Mouse (Mus musculus): Measurements from ENCODE around the gene N4bp2. TPM values are rescaled to one million over a fixed set of nuclear protein-coding genes. Genes with fewer than 3 reads are reported as not detected.
"Not testable (repeated sequence)": the region's sequence is repeated elsewhere in the genome, so short reads cannot be mapped to it uniquely, and the experiment has no call there.

The N4bp2 gene
- polyA plus RNA-seq (2012): 0.20 and 0.42 TPM in 2 replicates

- Histone ChIP-seq H3K27me3 (ENCODE audit: control insufficient read depth) (no peaks in the 10 kb centered on the region), H3K36me3 (ENCODE audit: control insufficient read depth) (peaks cover 9% of the 10 kb centered on the region), H3K4me1 (ENCODE audit: control insufficient read depth) (peaks cover 40% of the 10 kb centered on the region), H3K9me3 (ENCODE audit: control insufficient read depth, low read length) (no peaks in the 10 kb centered on the region), H3K4me3 (replicated peaks) (peak within 1 kb of the TSS; percentile 95)
- TF ChIP-seq TAL1 (IDR thresholded peaks at IDR 0.05; ENCODE audit: low read length): no peak
- TF ChIP-seq GATA1 (IDR thresholded peaks at IDR 0.05; ENCODE audit: low read length): no peak
These were observed at the start of gene N4bp2 for GRCm38 (mm10) chr5:65763088-65763915. TSS of gene N4bp2 (plus strand) at chr5:65763521.

- no peak overlapping the region for H3K4me3 ChIP-seq (replicated peaks)
- no peaks in the 10 kb centered on the region for H3K36me3 ChIP-seq (ENCODE audit: control insufficient read depth)
- H3K9me3 ChIP-seq (ENCODE audit: control insufficient read depth, low read length): no peaks in the 10 kb centered on the region
- H3K27me3 ChIP-seq (ENCODE audit: control insufficient read depth): no peaks in the 10 kb centered on the region
- no peak for TF ChIP-seq GATA1 (IDR thresholded peaks at IDR 0.05; ENCODE audit: low read length)
- TF ChIP-seq TAL1 (IDR thresholded peaks at IDR 0.05; ENCODE audit: low read length): no peak
- peaks cover 25% of the 10 kb centered on the region for H3K4me1 ChIP-seq (ENCODE audit: control insufficient read depth)
These were observed 48.2 kb upstream of the N4bp2 start for GRCm38 (mm10) chr5:65715084-65715483.

GRCm38 (mm10) chr5:65717063-65717902, 46.0 kb upstream of the N4bp2 start:
- Histone ChIP-seq H3K9me3 (ENCODE audit: control insufficient read depth, low read length) (no peaks in the 10 kb centered on the region), H3K4me1 (ENCODE audit: control insufficient read depth) (peaks cover 28% of the 10 kb centered on the region), H3K27me3 (ENCODE audit: control insufficient read depth) (no peaks in the 10 kb centered on the region), H3K36me3 (ENCODE audit: control insufficient read depth) (no peaks in the 10 kb centered on the region), H3K4me3 (replicated peaks) (no peak overlapping the region)
- no peak for TF ChIP-seq GATA1 (IDR thresholded peaks at IDR 0.05; ENCODE audit: low read length)
- no peak for TF ChIP-seq TAL1 (IDR thresholded peaks at IDR 0.05; ENCODE audit: low read length)

GRCm38 (mm10) chr5:65717903-65718211, 45.5 kb upstream of the N4bp2 start:
- H3K27me3 ChIP-seq (ENCODE audit: control insufficient read depth); H3K36me3 ChIP-seq (ENCODE audit: control insufficient read depth); H3K9me3 ChIP-seq (ENCODE audit: control insufficient read depth, low read length); H3K4me3 ChIP-seq (replicated peaks): not testable (repeated sequence)
- H3K4me1 ChIP-seq (ENCODE audit: control insufficient read depth): peaks cover 28% of the 10 kb centered on the region

- TF ChIP-seq GATA1 (IDR thresholded peaks at IDR 0.05; ENCODE audit: low read length) (no peak), TAL1 (IDR thresholded peaks at IDR 0.05; ENCODE audit: low read length) (no peak)
- Histone ChIP-seq H3K9me3 (ENCODE audit: control insufficient read depth, low read length) (no peaks in the 10 kb centered on the region), H3K27me3 (ENCODE audit: control insufficient read depth) (no peaks in the 10 kb centered on the region), H3K4me3 (replicated peaks) (no peak overlapping the region), H3K36me3 (ENCODE audit: control insufficient read depth) (no peaks in the 10 kb centered on the region), H3K4me1 (ENCODE audit: control insufficient read depth) (peaks cover 29% of the 10 kb centered on the region)
These were observed 45.0 kb upstream of the N4bp2 start for GRCm38 (mm10) chr5:65718368-65718767.

DNA sequence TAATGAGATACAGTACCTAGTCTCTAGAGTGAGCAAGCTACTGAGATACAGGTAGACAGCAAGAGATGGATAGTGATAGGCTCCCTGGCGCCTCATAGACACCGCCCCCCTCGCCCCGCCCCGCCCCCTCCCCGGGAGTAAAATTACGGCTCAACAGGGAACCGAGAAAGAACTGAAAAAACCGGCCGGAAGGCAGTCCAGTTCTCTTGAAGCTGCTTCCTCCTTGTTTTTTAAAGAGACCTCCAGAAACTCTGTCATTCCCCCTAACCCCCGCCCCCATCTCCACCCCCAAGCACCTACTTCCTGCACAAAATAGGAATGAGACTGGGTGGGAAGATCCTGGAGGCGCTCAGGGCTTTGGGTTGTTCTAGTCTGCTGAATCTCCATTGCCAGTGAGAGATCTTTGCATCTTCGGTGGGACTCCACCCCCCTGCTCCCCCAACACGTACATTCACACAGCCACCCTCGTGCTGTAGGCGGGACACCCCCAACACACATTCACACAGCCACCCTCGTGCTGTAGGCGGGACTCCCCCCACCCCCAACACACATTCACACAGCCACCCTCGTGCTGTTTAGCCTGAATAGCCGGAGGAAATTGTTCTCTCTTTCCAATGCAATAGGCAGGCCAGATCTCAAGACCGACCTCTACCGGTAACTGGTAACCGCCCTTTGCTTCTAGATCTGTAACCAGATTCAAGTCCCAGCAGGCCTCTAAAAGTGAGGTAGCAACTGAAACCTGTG, 38.8 kb upstream of the N4bp2 start:
- Histone ChIP-seq H3K27me3 (ENCODE audit: control insufficient read depth) (no peaks in the 10 kb centered on the region), H3K4me3 (replicated peaks) (peak overlapping the region; percentile 69), H3K36me3 (ENCODE audit: control insufficient read depth) (no peaks in the 10 kb centered on the region), H3K9me3 (ENCODE audit: control insufficient read depth, low read length) (no peaks in the 10 kb centered on the region), H3K4me1 (ENCODE audit: control insufficient read depth) (peaks cover 59% of the 10 kb centered on the region)
- no peak for TF ChIP-seq TAL1 (IDR thresholded peaks at IDR 0.05; ENCODE audit: low read length)
- TF ChIP-seq GATA1 (IDR thresholded peaks at IDR 0.05; ENCODE audit: low read length): no peak

GRCm38 (mm10) chr5:65731173-65732007, 31.9 kb upstream of the N4bp2 start:
- Histone ChIP-seq H3K36me3 (ENCODE audit: control insufficient read depth) (peaks cover 4% of the 10 kb centered on the region), H3K4me1 (ENCODE audit: control insufficient read depth) (peaks cover 67% of the 10 kb centered on the region), H3K9me3 (ENCODE audit: control insufficient read depth, low read length) (no peaks in the 10 kb centered on the region), H3K27me3 (ENCODE audit: control insufficient read depth) (no peaks in the 10 kb centered on the region), H3K4me3 (replicated peaks) (peak overlapping the region; percentile 43)
- TF ChIP-seq GATA1 (IDR thresholded peaks at IDR 0.05; ENCODE audit: low read length): peak; percentile 79
- peak; percentile 77 for TF ChIP-seq TAL1 (IDR thresholded peaks at IDR 0.05; ENCODE audit: low read length)

- Histone ChIP-seq H3K9me3 (ENCODE audit: control insufficient read depth, low read length) (no peaks in the 10 kb centered on the region), H3K36me3 (ENCODE audit: control insufficient read depth) (peaks cover 4% of the 10 kb centered on the region), H3K4me3 (replicated peaks) (no peak overlapping the region), H3K4me1 (ENCODE audit: control insufficient read depth) (peaks cover 47% of the 10 kb centered on the region), H3K27me3 (ENCODE audit: control insufficient read depth) (no peaks in the 10 kb centered on the region)
- TF ChIP-seq GATA1 (IDR thresholded peaks at IDR 0.05; ENCODE audit: low read length): no peak
- no peak for TF ChIP-seq TAL1 (IDR thresholded peaks at IDR 0.05; ENCODE audit: low read length)
These were observed 27.7 kb upstream of the N4bp2 start for GRCm38 (mm10) chr5:65735601-65736000.
